Mouse (Mus musculus) left cerebral cortex, postnatal 36 days (tissue): ENCODE data around the gene Lhx6. TPM values are rescaled to one million over a fixed set of nuclear protein-coding genes. Genes with fewer than 3 reads are reported as not detected.

Experiments
- DNase-seq, 2 experiments: peaks; one replicate each; pipeline ENCODE4 v3.0.0; 2021 to 2022; ENCODE audit warnings: low spot score in 2 of 2, mixed read lengths in 1 of 2
- intact Hi-C: fragments of 180-260 bp; cut with DNase I; formaldehyde crosslinking; loops from one replicate; pipeline ENCODE4 v1.15.1; 2025
- total RNA-seq, 2 experiments: library from RNA; stranded (reverse); gene quantifications; 2 replicates each; pipeline ENCODE4 v1.2.3; 2021

The Lhx6 gene
- total RNA-seq, 2 experiments from 2014 or later: 15.9 to 19.0 TPM

DNA sequence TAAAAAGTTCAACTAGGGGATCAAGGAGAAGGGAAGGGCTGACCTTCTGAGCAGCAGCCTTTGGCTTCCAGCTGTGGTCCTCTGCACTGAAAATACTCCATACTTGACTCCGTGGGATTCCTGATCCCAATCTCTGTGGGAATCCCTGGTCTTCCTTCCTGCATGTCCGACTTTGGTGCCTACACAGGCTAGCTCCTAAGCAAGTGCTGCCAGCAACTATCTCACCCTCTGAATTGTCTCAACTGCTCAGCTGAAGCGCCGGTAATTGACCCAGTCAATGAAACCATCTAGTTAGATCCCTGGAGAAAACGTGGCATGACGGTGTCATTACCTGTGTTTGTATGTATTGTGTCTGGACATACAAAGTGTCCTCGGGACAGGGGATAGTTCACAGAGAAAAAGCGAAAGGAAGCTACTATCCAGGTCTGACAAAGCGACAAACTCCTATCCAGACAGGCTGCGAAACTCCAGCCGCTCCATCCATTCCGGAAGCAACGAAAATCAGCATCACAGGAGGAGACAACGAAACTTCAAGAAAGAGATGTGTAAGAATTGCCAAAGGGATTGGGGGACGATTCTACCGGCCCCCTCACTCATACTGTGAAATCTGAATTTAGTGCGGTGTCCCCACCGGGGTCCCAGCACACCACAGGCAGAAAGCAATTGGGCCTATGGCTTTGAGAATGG lies 7.9 kb downstream of the Lhx6 start:
- DNase-seq: no peak
- intact Hi-C loops: no loop called here

GRCm38 (mm10) chr2:36093914-36094475 lies 11.2 kb downstream of the Lhx6 start:
- intact Hi-C loops: no loop called here
- DNase-seq: no peak

DNA sequence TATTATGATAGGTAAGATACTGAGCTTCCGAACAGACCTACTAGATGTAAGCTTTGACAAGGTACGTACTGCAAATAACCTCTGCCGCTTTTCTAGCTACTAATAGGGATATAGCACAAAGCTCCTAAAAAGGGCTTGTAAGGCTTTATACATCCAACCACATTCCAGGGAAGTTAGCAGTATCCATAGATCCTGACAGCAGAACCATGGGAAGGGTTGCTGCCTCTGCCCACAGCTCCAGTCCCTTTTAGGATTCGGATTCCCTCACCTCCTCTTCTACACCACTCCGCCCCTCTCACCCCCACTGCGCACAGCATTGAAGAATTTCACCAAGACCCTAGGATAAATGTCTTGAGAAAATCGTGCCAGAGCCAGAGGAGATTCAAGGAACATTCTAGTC lies 11.9 kb downstream of the Lhx6 start:
- DNase-seq: no peak
- intact Hi-C loops: no loop called here

- intact Hi-C loops: no loop called here
- no peak for DNase-seq
These were observed 12.5 kb downstream of the Lhx6 start for GRCm38 (mm10) chr2:36092748-36093147.

GRCm38 (mm10) chr2:36090853-36091741 lies 14.1 kb downstream of the Lhx6 start:
- intact Hi-C loops: no loop called here
- no peak for DNase-seq

GRCm38 (mm10) chr2:36089190-36089589 lies 16.0 kb downstream of the Lhx6 start:
- DNase-seq: no peak
- intact Hi-C loops: no loop called here

GRCm38 (mm10) chr2:36085041-36085440 lies 20.2 kb downstream of the Lhx6 start:
- DNase-seq: no peak
- intact Hi-C loops: no loop called here

- intact Hi-C loops: no loop called here
- no peak for DNase-seq
These were observed 22.2 kb downstream of the Lhx6 start for GRCm38 (mm10) chr2:36082802-36083580.

DNA sequence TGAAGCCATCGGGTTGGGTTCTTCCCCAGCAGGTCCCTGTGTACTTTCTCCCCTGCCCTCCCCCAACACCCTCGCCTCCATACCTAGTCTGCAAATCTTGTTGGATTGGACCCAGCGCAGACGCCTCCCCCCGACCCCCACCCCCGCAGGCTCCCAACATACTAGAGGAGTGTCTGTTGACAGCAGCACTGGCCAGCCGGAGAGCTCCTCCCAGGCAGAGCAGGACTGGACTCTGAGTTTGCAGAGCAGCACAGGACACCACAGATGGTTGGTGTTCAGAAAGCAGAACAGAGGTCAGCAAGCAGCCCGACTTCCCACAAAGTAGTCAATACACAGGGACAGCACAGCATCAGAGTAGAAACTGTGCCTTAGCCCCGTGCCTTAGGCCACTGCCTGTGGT lies 23.8 kb downstream of the Lhx6 start:
- no peak for DNase-seq
- intact Hi-C loops: no loop called here

DNA sequence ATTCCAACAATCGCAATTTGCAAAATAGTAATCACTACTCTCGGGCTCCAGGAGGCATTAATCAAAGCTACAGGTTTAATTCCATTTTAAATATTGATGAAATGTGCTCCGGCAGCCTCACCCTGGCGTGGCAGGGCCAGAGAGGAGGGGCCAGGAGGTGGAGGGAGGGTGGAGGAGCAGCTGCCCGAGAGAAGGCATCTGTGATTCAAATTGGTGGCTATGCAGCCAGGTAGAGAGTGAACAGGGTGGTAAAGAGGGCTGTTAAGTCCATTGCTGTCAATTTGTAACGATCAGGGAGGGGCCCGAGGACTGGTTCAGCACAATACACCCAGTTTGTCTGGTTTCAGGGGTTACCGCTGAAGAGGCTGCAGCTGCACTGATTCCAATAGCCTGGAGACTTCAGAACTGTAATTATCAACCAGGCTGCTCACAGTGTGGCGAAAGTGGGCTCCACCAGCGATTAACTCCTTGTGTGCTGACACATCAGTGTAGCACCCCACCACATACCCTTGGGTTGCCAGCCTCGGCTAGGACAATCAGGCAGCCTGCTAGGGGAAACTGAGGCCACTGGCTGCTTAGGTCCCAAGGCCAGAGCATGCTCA lies 27.9 kb downstream of the Lhx6 start:
- intact Hi-C loops: no loop called here
- no peak for DNase-seq

DNA sequence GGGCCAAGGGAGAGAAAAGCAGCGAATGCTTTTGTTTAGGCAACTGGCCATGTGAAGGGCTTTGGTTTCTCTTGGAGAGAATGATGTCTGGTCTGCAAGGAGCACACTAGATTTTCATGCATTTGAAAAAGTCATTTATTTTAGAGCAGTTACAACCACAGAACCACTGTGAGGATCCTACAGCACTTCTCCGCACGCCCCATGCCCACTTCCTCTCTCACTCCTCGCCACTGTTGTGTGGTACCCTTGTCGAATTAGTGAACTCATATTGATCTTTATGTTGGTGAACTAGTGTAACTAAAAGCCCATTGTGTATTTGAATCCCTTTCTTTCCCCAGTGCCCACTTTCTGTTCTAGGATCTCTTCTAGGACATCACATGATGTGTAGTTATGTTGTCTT lies 30.0 kb downstream of the Lhx6 start:
- intact Hi-C loops: no loop called here
- DNase-seq: no peak

DNA sequence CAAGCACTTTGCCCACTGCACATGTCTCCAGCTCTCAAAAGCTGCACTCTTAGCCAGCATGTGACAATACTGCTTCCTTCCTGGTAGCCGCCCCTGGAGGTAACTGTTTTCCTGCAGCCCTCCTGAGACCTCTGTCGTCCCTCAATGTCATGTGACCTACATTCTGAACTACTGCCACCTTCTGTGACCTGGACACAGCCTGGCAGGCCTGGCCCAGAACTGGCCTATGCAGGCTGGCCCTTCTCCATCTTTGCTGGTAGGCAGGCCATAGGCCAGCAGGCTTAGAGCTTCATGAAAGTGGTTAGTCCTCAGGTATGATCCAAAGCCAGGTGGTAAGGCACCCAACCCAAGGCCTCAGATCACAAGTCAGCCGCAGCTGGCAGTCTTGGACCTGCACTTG lies 31.4 kb downstream of the Lhx6 start:
- no peak for DNase-seq
- intact Hi-C loops: no loop called here

DNA sequence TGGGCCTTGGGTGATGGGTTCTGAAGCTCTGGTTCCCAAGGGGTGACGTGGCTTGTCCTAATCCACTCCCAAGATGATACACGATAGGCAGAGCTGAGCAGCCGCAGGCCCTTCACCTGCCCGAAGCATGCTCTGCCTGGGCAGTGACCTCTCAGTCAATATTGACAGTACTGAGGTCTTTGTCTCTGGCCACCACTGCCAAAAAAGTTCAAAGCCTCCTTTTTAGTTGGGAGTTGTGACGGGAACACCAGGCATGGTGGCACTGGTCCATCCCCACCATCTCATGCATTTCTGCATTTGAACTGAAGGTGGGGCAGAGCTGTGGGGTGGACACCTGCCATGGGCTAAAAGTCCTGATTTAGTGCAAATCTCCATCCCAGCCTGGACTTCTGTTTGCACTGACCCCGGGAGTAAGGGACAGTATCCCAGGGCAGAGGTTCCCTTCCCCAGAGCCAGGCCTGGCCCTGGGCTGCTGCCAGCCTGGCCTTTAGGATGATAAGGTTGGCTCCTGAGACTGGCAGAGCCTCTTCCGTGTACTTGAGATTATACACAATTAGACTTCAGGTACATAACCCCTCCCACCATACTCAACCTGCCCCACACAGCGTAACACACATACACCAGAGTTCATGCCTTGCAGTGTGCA lies 33.4 kb downstream of the Lhx6 start:
- intact Hi-C loops: no loop called here
- DNase-seq: no peak

DNA sequence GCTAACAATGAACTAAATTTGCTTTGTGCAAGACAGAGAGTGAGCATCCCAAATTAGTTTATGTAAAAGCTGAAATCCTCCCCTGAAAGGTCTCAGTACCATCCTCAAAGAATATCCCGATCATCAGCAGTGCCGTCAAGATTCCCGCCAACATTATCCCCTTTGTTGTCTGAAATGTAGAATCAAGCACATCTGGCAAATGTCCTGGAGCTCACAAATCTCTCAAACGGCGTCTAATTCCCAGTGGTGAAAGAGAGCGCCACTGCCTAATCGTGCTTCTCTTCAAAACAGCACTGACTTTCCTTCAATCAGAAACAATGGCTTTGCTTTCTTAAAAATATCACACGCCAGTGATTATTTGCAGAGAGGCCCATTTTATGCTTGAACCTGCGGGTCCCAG lies 38.1 kb downstream of the Lhx6 start:
- no peak for DNase-seq
- intact Hi-C loops: no loop called here

- intact Hi-C loops: no loop called here
These were observed 43.8 kb downstream of the Lhx6 start for GRCm38 (mm10) chr2:36061409-36061808.

GRCm38 (mm10) chr2:36056248-36056647 lies 49.0 kb downstream of the Lhx6 start:
- DNase-seq: no peak
- intact Hi-C loops: no loop called here

More at GRCm38 (mm10) chr2:36061409-36061808, 43.8 kb downstream of the Lhx6 start:
- no peak for DNase-seq

GRCm38 (mm10) chr2:36053249-36053648 lies 52.0 kb downstream of the Lhx6 start:
- peak; percentile 12 for DNase-seq
- intact Hi-C loops: no loop called here

GRCm38 (mm10) chr2:36049567-36049954 lies 55.6 kb downstream of the Lhx6 start:
- intact Hi-C loops: loop anchor here (1.0 kb wide), 1 partner anchor 87 kb away; the partner anchor contains the start of genes Mrrf and Rbm18
- DNase-seq: no peak
